Mouse (Mus musculus): ENCODE results near the gene Btg4. TPM values are rescaled to one million over a fixed set of nuclear protein-coding genes. Genes with fewer than 3 reads are reported as not detected.

Btg4 gene
- polyA plus RNA-seq, 1 experiment from 2014 or later: not detected

DNA sequence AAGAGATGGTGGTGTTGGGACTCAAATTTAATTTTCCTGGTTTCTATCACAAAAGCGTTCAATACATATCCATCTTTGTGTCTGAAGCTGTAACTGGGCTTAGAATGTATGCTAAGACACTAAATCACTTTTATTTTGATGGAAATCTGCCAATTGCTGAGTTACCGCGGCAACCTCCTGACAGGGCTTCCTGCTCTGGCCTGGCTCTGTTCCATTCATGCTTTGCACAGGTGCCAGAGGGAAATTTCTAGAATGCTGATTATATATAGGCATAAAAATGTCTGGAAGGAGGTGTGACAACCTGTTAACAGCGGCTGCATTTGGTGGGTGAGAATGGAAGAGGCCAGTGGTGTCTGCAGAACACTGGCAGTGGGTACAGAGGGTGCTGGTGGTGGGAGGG is 85.8 kb downstream of the Btg4 start:
- no peaks in the 10 kb centered on the region for H3K9me3 ChIP-seq (ENCODE audit: control insufficient read depth, low read length)
- H3K27ac ChIP-seq: no peak overlapping the region
- ATAC-seq (ENCODE audit: low FRiP score) (no peak), DNase-seq (ENCODE audit: low spot score) (peak; percentile 33)
- no peak overlapping the region for H3K9ac ChIP-seq
- no peak overlapping the region for H3K4me3 ChIP-seq (replicated peaks; ENCODE audit: low read length)
- 71% methylated on average over 4 of the region's 4 CpGs for WGBS
- H3K4me2 ChIP-seq (replicated peaks): no peak overlapping the region
- no peaks in the 10 kb centered on the region for H3K36me3 ChIP-seq (replicated peaks; ENCODE audit: control insufficient read depth, insufficient read depth)
- no peaks in the 10 kb centered on the region for H3K27me3 ChIP-seq (ENCODE audit: control insufficient read depth, insufficient read depth, low read length)
- peaks cover 8% of the 10 kb centered on the region; the same call in 1 of the 2 replicates for H3K4me1 ChIP-seq (replicated peaks; ENCODE audit: control insufficient read depth, insufficient read depth, low read length)

- Histone ChIP-seq H3K9ac (no peak overlapping the region), H3K27ac (no peak overlapping the region), H3K36me3 (replicated peaks; ENCODE audit: control insufficient read depth, insufficient read depth) (no peaks in the 10 kb centered on the region), H3K9me3 (ENCODE audit: control insufficient read depth, low read length) (no peaks in the 10 kb centered on the region), H3K4me2 (replicated peaks) (no peak overlapping the region), H3K27me3 (ENCODE audit: control insufficient read depth, insufficient read depth, low read length) (no peaks in the 10 kb centered on the region), H3K4me3 (replicated peaks; ENCODE audit: low read length) (no peak overlapping the region), H3K4me1 (replicated peaks; ENCODE audit: control insufficient read depth, insufficient read depth, low read length) (peaks cover 8% of the 10 kb centered on the region; the same call in 1 of the 2 replicates)
- 86% methylated on average over 5 of the region's 5 CpGs for WGBS
- no peak for DNase-seq (ENCODE audit: low spot score)
- no peak for ATAC-seq (ENCODE audit: low FRiP score)
Measured at GRCm38 (mm10) chr9:51147294-51147693, 86.6 kb downstream of the Btg4 start.

- no peaks in the 10 kb centered on the region for H3K9me3 ChIP-seq (ENCODE audit: control insufficient read depth, low read length)
- 19% methylated on average over 13 of the region's 13 CpGs for WGBS
- H3K27ac ChIP-seq: no peak overlapping the region
- peak; percentile 43; the same call in 1 of the 2 replicates for ATAC-seq (ENCODE audit: low FRiP score)
- H3K27me3 ChIP-seq (ENCODE audit: control insufficient read depth, insufficient read depth, low read length): no peaks in the 10 kb centered on the region
- no peak overlapping the region for H3K4me3 ChIP-seq (replicated peaks; ENCODE audit: low read length)
- no peaks in the 10 kb centered on the region for H3K4me1 ChIP-seq (replicated peaks; ENCODE audit: control insufficient read depth, insufficient read depth, low read length)
- no peaks in the 10 kb centered on the region for H3K36me3 ChIP-seq (replicated peaks; ENCODE audit: control insufficient read depth, insufficient read depth)
- 0 out of 2 replicates have a peak overlapping the region, but pooled peaks have one; percentile 7 for H3K4me2 ChIP-seq (replicated peaks)
- no peak overlapping the region for H3K9ac ChIP-seq
- peak; percentile 93 for DNase-seq (ENCODE audit: low spot score)
Measured at GRCm38 (mm10) chr9:51152079-51152752, 91.5 kb downstream of the Btg4 start.

GRCm38 (mm10) chr9:51161771-51162388 is 101.2 kb downstream of the Btg4 start:
- Histone ChIP-seq H3K4me1 (replicated peaks; ENCODE audit: control insufficient read depth, insufficient read depth, low read length) (no peaks in the 10 kb centered on the region), H3K9ac (no peak overlapping the region)
- 29% methylated on average over 4 of the region's 4 CpGs for WGBS

DNA sequence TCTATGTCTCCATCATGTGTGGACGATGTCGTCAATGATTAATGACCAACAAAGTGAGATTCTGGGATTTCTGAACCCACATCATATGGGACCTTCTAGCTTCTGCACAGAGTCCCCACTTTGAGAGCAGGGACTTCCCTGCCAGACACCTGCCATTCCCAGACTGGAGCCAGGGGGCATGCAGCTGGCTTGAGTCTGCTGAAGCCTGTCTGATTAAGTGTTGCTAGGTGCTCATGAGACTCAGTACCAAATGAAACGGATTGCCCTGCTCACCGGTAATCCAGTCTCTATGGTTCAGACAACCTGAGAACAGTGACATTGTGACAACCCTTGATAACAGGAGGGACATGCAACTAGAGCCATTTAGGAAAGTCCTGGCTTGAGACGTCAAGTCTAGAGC is 103.3 kb downstream of the Btg4 start:
- H3K9me3 ChIP-seq (ENCODE audit: control insufficient read depth, low read length): no peaks in the 10 kb centered on the region
- H3K9ac ChIP-seq: no peak overlapping the region
- H3K4me1 ChIP-seq (replicated peaks; ENCODE audit: control insufficient read depth, insufficient read depth, low read length): no peaks in the 10 kb centered on the region
- H3K4me2 ChIP-seq (replicated peaks): no peak overlapping the region
- DNase-seq (ENCODE audit: low spot score): no peak
- H3K27ac ChIP-seq: no peak overlapping the region
- no peak for ATAC-seq (ENCODE audit: low FRiP score)
- WGBS: 84% methylated on average over 5 of the region's 5 CpGs
- H3K4me3 ChIP-seq (replicated peaks; ENCODE audit: low read length): no peak overlapping the region
- H3K27me3 ChIP-seq (ENCODE audit: control insufficient read depth, insufficient read depth, low read length): 0 out of 2 replicates have a peak, but pooled peaks cover 5% of the 10 kb centered on the region
- H3K36me3 ChIP-seq (replicated peaks; ENCODE audit: control insufficient read depth, insufficient read depth): no peaks in the 10 kb centered on the region

More at GRCm38 (mm10) chr9:51161771-51162388, 101.2 kb downstream of the Btg4 start:
- H3K36me3 ChIP-seq (replicated peaks; ENCODE audit: control insufficient read depth, insufficient read depth): no peaks in the 10 kb centered on the region
- H3K4me2 ChIP-seq (replicated peaks): no peak overlapping the region
- 0 out of 2 replicates have a peak, but pooled peaks cover 5% of the 10 kb centered on the region for H3K27me3 ChIP-seq (ENCODE audit: control insufficient read depth, insufficient read depth, low read length)
- H3K4me3 ChIP-seq (replicated peaks; ENCODE audit: low read length): no peak overlapping the region
- no peaks in the 10 kb centered on the region for H3K9me3 ChIP-seq (ENCODE audit: control insufficient read depth, low read length)
- peak; percentile 64; the same call in 1 of the 2 replicates for ATAC-seq (ENCODE audit: low FRiP score)
- DNase-seq (ENCODE audit: low spot score): peak; percentile 83
- H3K27ac ChIP-seq: no peak overlapping the region

DNA sequence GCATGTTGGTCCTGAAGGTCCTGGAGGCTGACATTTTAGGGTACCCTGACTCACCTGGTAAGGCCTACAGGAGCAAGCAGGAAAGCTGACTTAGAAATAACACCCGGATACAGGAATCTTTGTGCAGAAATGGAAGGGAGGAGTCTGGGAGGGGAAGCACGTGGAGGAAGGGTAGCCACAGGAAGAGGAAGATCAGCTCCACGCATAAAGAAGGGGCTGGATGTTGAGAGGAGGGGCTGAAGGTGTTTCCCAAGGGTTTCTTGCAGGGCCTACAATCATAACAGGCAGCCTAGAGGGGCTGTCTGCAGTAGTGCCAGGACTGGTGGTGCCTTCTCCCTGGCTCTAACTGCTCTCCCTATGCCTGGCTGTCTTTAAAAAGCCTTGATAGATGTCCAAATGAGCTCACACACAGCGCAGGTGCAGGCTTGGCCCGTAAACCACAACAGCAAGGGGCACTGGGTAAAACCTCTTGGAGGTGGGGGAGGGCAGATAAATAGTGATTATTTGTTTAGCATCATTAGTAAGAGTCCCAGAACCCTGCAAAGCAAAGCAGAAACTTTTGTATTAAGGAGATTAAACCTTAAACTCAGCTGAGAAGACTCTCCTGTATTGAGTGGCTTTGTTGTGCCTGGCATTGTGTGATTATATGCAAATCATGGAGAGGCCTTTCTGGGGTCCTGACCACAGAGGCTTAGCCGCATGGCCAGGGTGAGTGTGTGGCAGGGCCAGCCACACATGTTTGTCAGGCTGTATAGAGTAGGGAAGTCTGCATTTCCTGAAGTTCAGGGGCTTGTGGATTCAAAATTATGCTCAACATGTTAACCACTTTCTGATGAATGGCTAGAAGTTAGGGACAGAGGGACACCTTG is 104.8 kb downstream of the Btg4 start, which contains the start of gene Gm32742:
TSS of gene Gm32742 (minus strand) at position 206 of the 869 bp plus-strand sequence.
- Histone ChIP-seq H3K9ac (no peak within 1 kb of the TSS), H3K9me3 (ENCODE audit: control insufficient read depth, low read length) (no peaks in the 10 kb centered on the region), H3K27ac (no peak within 1 kb of the TSS), H3K36me3 (replicated peaks; ENCODE audit: control insufficient read depth, insufficient read depth) (no peaks in the 10 kb centered on the region), H3K4me2 (replicated peaks) (no peak within 1 kb of the TSS), H3K4me1 (replicated peaks; ENCODE audit: control insufficient read depth, insufficient read depth, low read length) (no peaks in the 10 kb centered on the region), H3K27me3 (ENCODE audit: control insufficient read depth, insufficient read depth, low read length) (no peaks in the 10 kb centered on the region), H3K4me3 (replicated peaks; ENCODE audit: low read length) (no peak within 1 kb of the TSS)
- ATAC-seq (ENCODE audit: low FRiP score): no peak
- no peak for DNase-seq (ENCODE audit: low spot score)
- 54% methylated on average over 6 of the region's 6 CpGs for WGBS

GRCm38 (mm10) chr9:51167954-51168353 is 107.3 kb downstream of the Btg4 start:
- Histone ChIP-seq H3K36me3 (replicated peaks; ENCODE audit: control insufficient read depth, insufficient read depth) (no peaks in the 10 kb centered on the region), H3K27ac (no peak overlapping the region), H3K27me3 (ENCODE audit: control insufficient read depth, insufficient read depth, low read length) (no peaks in the 10 kb centered on the region), H3K9ac (no peak overlapping the region), H3K4me2 (replicated peaks) (no peak overlapping the region), H3K4me3 (replicated peaks; ENCODE audit: low read length) (no peak overlapping the region), H3K4me1 (replicated peaks; ENCODE audit: control insufficient read depth, insufficient read depth, low read length) (no peaks in the 10 kb centered on the region), H3K9me3 (ENCODE audit: control insufficient read depth, low read length) (no peaks in the 10 kb centered on the region)
- DNase-seq (ENCODE audit: low spot score) (no peak), ATAC-seq (ENCODE audit: low FRiP score) (no peak)
- 50% methylated on average over 11 of the region's 11 CpGs for WGBS

GRCm38 (mm10) chr9:51168698-51169097 is 108.0 kb downstream of the Btg4 start:
- ATAC-seq (ENCODE audit: low FRiP score) (no peak), DNase-seq (ENCODE audit: low spot score) (no peak)
- 76% methylated on average over 5 of the region's 5 CpGs for WGBS
- no peak overlapping the region for H3K4me2 ChIP-seq (replicated peaks)
- H3K27me3 ChIP-seq (ENCODE audit: control insufficient read depth, insufficient read depth, low read length): no peaks in the 10 kb centered on the region
- H3K36me3 ChIP-seq (replicated peaks; ENCODE audit: control insufficient read depth, insufficient read depth): no peaks in the 10 kb centered on the region
- no peak overlapping the region for H3K4me3 ChIP-seq (replicated peaks; ENCODE audit: low read length)
- no peak overlapping the region for H3K27ac ChIP-seq
- no peak overlapping the region for H3K9ac ChIP-seq
- no peaks in the 10 kb centered on the region for H3K9me3 ChIP-seq (ENCODE audit: control insufficient read depth, low read length)
- H3K4me1 ChIP-seq (replicated peaks; ENCODE audit: control insufficient read depth, insufficient read depth, low read length): no peaks in the 10 kb centered on the region

DNA sequence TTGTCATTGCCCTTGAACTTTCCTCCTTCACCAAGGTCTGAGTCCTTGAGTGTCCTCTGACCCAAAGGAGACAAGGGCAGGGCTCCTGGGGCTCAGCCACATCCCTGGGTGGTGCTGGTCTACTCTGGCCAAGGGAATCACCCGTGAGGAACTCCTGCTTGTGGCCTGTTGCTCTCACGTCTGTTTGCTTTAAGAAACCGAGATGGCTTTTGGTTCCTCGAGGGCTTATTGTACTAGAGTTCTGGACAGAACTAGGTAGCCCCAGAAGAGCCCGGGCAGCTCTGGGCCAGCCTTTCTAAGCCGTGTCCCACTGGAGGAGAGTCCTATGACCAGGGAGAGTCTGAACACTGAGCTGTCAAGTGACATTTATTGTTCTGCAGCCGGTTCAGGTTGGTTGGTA is 108.4 kb downstream of the Btg4 start:
- Histone ChIP-seq H3K4me3 (replicated peaks; ENCODE audit: low read length) (no peak overlapping the region), H3K27me3 (ENCODE audit: control insufficient read depth, insufficient read depth, low read length) (no peaks in the 10 kb centered on the region), H3K9me3 (ENCODE audit: control insufficient read depth, low read length) (no peaks in the 10 kb centered on the region), H3K9ac (no peak overlapping the region), H3K27ac (no peak overlapping the region), H3K36me3 (replicated peaks; ENCODE audit: control insufficient read depth, insufficient read depth) (no peaks in the 10 kb centered on the region), H3K4me2 (replicated peaks) (no peak overlapping the region), H3K4me1 (replicated peaks; ENCODE audit: control insufficient read depth, insufficient read depth, low read length) (no peaks in the 10 kb centered on the region)
- ATAC-seq (ENCODE audit: low FRiP score): no peak
- DNase-seq (ENCODE audit: low spot score): no peak
- WGBS: 91% methylated on average over 7 of the region's 7 CpGs
